Mouse (Mus musculus): ENCODE measurements around the gene Actg1. TPM values are rescaled to one million over a fixed set of nuclear protein-coding genes. Genes with fewer than 3 reads are reported as not detected.

The Actg1 gene
- polyA plus RNA-seq, 1 experiment from 2014 or later, result 1,136 TPM

DNA sequence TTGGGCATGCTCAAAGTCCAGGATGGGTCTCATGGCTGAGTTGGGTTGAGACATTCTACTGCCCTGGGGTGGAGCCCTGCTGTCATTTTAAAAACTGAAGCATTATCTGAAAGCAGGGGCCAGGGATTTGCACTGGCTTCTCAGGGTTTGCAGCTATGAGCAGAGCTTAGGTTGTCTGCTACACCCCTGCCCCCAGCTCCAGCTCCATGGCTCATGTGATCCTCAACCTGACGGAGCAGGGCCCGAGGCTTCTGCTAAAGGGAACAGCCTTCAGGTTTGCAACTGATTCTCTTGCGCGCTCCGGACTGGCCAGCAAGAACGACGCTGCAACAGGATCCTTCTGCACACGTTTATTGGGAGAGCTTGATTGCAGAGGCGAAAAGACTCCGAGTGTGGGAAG, 28.2 kb downstream of the Actg1 start:
- no peaks in the 10 kb centered on the region for H3K9me3 ChIP-seq (ENCODE audit: control insufficient read depth, low read length)
- H3K4me3 ChIP-seq (ENCODE audit: control insufficient read depth in 1 of 2, insufficient read depth in 1 of 2, low read depth in 1 of 2, low read length in 2 of 2), result no peak overlapping the region
- no peak overlapping the region for H3K9ac ChIP-seq (ENCODE audit: low read length)
- no peak for ATAC-seq (ENCODE audit: insufficient number of reproducible peaks, insufficient read depth, low FRiP score, low read depth)
- 92% methylated on average over 10 of the region's 10 CpGs for WGBS
- H3K27me3 ChIP-seq (ENCODE audit: control insufficient read depth, insufficient read depth, low read length), result no peaks in the 10 kb centered on the region
- H3K4me1 ChIP-seq (ENCODE audit: control insufficient read depth in 2 of 2, insufficient read depth in 2 of 2, low read length in 2 of 2), result peaks cover 9 to 15% of the 10 kb centered on the region in 2 experiments
- H3K36me3 ChIP-seq (ENCODE audit: control insufficient read depth, insufficient read depth, low read length), result no peaks in the 10 kb centered on the region
- H3K4me2 ChIP-seq (ENCODE audit: low read length), result no peak overlapping the region
- H3K27ac ChIP-seq (replicated peaks in 1 of 2; ENCODE audit: control insufficient read depth in 1 of 2, insufficient read depth in 1 of 2, low read depth in 2 of 2, low read length in 2 of 2), result no peak overlapping the region

DNA sequence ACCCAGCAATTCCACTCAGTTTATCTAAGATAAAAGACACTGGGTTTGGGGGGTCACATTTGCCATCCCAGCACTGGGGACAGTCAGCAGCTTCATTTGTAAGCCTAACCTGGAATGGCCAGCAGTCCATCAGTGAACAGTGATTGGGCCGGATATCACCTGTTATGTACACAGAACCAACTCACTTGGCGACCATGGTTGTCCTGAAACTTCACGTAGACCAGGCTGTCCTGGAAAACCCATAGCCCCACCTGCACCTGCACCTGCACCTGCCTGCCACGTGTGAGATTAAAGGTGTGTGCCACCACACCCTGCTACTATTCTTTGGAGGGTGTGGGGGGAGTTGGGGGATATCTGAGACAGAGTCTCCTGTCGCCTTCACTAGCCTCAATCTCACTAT, 29.0 kb downstream of the Actg1 start:
- no peaks in the 10 kb centered on the region for H3K27me3 ChIP-seq (ENCODE audit: control insufficient read depth, insufficient read depth, low read length)
- no peaks in the 10 kb centered on the region for H3K36me3 ChIP-seq (ENCODE audit: control insufficient read depth, insufficient read depth, low read length)
- no peak for ATAC-seq (ENCODE audit: insufficient number of reproducible peaks, insufficient read depth, low FRiP score, low read depth)
- 84% methylated on average over 5 of the region's 5 CpGs for WGBS
- no peak overlapping the region for H3K9ac ChIP-seq (ENCODE audit: low read length)
- peaks cover 15 to 22% of the 10 kb centered on the region in 2 experiments for H3K4me1 ChIP-seq (ENCODE audit: control insufficient read depth in 2 of 2, insufficient read depth in 2 of 2, low read length in 2 of 2)
- no peak overlapping the region for H3K27ac ChIP-seq (replicated peaks in 1 of 2; ENCODE audit: control insufficient read depth in 1 of 2, insufficient read depth in 1 of 2, low read depth in 2 of 2, low read length in 2 of 2)
- H3K4me3 ChIP-seq (ENCODE audit: control insufficient read depth in 1 of 2, insufficient read depth in 1 of 2, low read depth in 1 of 2, low read length in 2 of 2), result no peak overlapping the region
- H3K9me3 ChIP-seq (ENCODE audit: control insufficient read depth, low read length), result no peaks in the 10 kb centered on the region
- no peak overlapping the region for H3K4me2 ChIP-seq (ENCODE audit: low read length)

DNA sequence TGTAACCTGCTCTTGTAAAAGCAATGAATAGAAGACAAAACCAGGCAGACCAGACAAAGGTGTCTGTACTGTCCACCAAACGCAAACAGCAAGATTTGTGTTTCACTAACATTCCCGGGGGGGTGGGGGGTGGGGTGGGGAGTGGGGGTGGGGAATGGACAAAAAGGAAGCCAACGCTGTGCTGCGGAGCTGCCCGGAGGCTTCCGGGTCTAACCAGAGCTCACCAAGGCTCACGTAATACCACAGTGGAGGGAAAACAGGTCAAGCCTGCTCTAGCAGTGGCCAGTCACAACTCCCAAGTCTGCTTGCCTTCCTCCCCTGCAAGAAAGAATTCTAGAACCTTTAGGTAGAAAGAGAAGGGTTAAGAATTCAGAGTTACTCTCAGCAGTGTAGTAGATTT, 30.9 kb downstream of the Actg1 start:
- no peaks in the 10 kb centered on the region for H3K9me3 ChIP-seq (ENCODE audit: control insufficient read depth, low read length)
- no peak overlapping the region for H3K4me3 ChIP-seq (ENCODE audit: control insufficient read depth in 1 of 2, insufficient read depth in 1 of 2, low read depth in 1 of 2, low read length in 2 of 2)
- peaks cover 15 to 22% of the 10 kb centered on the region in 2 experiments for H3K4me1 ChIP-seq (ENCODE audit: control insufficient read depth in 2 of 2, insufficient read depth in 2 of 2, low read length in 2 of 2)
- no peak for ATAC-seq (ENCODE audit: insufficient number of reproducible peaks, insufficient read depth, low FRiP score, low read depth)
- H3K9ac ChIP-seq (ENCODE audit: low read length), result peak overlapping the region; percentile 93; the same call in 1 of the 2 replicates
- peak overlapping the region; percentile 95 for H3K4me2 ChIP-seq (ENCODE audit: low read length)
- no peaks in the 10 kb centered on the region for H3K27me3 ChIP-seq (ENCODE audit: control insufficient read depth, insufficient read depth, low read length)
- H3K36me3 ChIP-seq (ENCODE audit: control insufficient read depth, insufficient read depth, low read length), result no peaks in the 10 kb centered on the region
- 65% methylated on average over 7 of the region's 7 CpGs for WGBS
- H3K27ac ChIP-seq (replicated peaks in 1 of 2; ENCODE audit: control insufficient read depth in 1 of 2, insufficient read depth in 1 of 2, low read depth in 2 of 2, low read length in 2 of 2), result peak overlapping the region; percentile 99 to 100

DNA sequence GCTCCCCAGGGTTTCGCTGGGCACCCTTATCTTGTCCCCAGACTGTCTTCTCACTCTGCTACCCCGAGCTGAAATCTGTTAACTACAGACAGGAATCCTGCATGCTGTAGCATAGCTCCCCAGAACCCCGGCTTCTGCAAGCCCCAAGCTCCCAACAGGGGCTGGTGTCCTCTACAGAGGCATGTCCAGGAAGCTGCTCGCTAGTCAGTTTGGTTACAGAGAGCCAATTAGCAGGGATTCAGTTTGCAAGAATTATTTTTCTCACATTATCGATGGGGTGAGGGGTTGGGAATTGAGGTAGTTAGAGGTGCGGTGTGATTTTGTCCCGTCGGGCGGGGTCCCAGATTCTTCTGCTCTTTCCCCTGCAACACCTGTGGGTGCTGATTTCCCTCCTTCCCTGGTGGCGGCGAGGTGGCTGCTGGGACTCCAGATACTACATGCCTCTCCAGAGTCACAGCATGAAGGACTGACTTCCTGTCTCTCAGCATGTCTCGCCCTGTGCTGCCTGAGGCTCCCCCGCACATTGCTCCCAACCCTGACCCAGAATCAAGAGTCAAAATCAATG, 31.6 kb downstream of the Actg1 start:
- Histone ChIP-seq H3K27me3 (ENCODE audit: control insufficient read depth, insufficient read depth, low read length) (no peaks in the 10 kb centered on the region), H3K9ac (ENCODE audit: low read length) (peak overlapping the region; percentile 93), H3K4me1 (ENCODE audit: control insufficient read depth in 2 of 2, insufficient read depth in 2 of 2, low read length in 2 of 2) (peaks cover 15 to 23% of the 10 kb centered on the region in 2 experiments), H3K27ac (replicated peaks in 1 of 2; ENCODE audit: control insufficient read depth in 1 of 2, insufficient read depth in 1 of 2, low read depth in 2 of 2, low read length in 2 of 2) (peak overlapping the region; percentile 99 to 100), H3K4me2 (ENCODE audit: low read length) (peak overlapping the region; percentile 95), H3K9me3 (ENCODE audit: control insufficient read depth, low read length) (no peaks in the 10 kb centered on the region), H3K36me3 (ENCODE audit: control insufficient read depth, insufficient read depth, low read length) (no peaks in the 10 kb centered on the region), H3K4me3 (ENCODE audit: control insufficient read depth in 1 of 2, insufficient read depth in 1 of 2, low read depth in 1 of 2, low read length in 2 of 2) (peak overlapping the region; percentile 52 to 53)
- WGBS, result 9% methylated on average over 13 of the region's 13 CpGs
- peak; percentile 14 for ATAC-seq (ENCODE audit: insufficient number of reproducible peaks, insufficient read depth, low FRiP score, low read depth)

DNA sequence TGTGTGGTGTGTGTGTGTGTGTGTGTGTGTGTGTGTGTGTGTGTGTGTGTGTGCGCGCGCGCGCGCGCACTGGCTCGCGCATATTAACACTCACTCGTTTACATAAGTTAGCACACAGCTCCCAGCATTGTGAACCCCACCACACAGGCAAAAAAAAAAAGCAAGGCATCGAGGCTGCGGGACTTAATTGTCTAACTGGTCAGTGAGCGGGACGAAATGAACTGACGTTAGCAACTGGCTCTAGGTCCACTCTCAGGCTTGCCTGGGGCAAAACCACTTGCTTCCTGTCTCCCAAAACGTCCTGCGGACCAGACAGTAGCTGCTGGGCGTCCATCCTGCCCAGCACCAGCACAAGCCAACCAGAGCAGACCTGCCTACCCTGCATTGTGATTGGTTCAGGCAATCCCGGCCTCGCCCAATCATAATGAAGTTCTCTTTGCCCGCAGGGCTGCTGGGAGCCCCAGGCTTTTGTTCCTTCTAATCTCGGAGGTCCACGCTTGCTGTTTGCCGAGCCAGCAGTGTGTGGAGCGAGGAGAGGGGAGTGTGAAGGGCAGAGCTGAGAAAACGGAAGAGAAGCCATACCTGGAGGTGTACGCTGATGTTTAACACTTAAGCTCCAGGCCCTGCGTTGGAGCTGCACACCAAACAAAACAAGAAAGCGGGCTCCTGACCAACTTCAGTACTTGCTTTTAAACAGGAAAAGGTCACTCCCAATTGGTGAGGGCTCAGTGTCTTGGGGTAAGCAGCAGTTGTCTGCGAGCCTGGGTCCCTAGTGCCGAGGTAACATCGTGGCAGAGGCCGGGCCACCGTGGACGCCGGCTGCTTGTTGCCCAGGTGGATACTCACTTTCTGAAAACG, 32.3 kb downstream of the Actg1 start:
- Histone ChIP-seq H3K36me3 (ENCODE audit: control insufficient read depth, insufficient read depth, low read length) (no peaks in the 10 kb centered on the region), H3K27ac (replicated peaks in 1 of 2; ENCODE audit: control insufficient read depth in 1 of 2, insufficient read depth in 1 of 2, low read depth in 2 of 2, low read length in 2 of 2) (peak overlapping the region; percentile 99 to 100), H3K4me3 (ENCODE audit: control insufficient read depth in 1 of 2, insufficient read depth in 1 of 2, low read depth in 1 of 2, low read length in 2 of 2) (peak overlapping the region; percentile 52 to 53), H3K27me3 (ENCODE audit: control insufficient read depth, insufficient read depth, low read length) (no peaks in the 10 kb centered on the region), H3K9ac (ENCODE audit: low read length) (peak overlapping the region; percentile 93), H3K9me3 (ENCODE audit: control insufficient read depth, low read length) (no peaks in the 10 kb centered on the region), H3K4me1 (ENCODE audit: control insufficient read depth in 2 of 2, insufficient read depth in 2 of 2, low read length in 2 of 2) (peaks cover 20 to 30% of the 10 kb centered on the region in 2 experiments), H3K4me2 (ENCODE audit: low read length) (peak overlapping the region; percentile 95)
- 9% methylated on average over 37 of the region's 37 CpGs for WGBS
- ATAC-seq (ENCODE audit: insufficient number of reproducible peaks, insufficient read depth, low FRiP score, low read depth), result peak; percentile 93

DNA sequence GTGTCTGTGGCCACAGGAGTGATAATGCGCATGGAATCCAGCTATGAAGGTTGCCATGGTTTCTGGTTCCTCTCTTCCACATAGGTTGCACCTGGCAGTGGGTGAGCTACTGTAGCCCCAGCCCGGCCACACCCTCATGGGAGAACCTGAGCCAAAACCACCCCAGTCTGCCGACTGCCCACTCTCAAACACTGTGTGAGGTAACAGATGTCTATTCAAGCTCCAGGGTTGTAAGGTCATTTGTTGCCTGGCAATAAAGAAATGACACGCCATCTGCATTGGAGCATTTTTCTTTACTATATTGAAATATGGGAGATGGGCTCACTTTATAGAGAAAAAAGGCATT, 33.0 kb downstream of the Actg1 start:
- ATAC-seq (ENCODE audit: insufficient number of reproducible peaks, insufficient read depth, low FRiP score, low read depth), result no peak
- H3K9ac ChIP-seq (ENCODE audit: low read length), result peak overlapping the region; percentile 64
- H3K27me3 ChIP-seq (ENCODE audit: control insufficient read depth, insufficient read depth, low read length), result no peaks in the 10 kb centered on the region
- H3K36me3 ChIP-seq (ENCODE audit: control insufficient read depth, insufficient read depth, low read length), result no peaks in the 10 kb centered on the region
- peak overlapping the region in 1 of 2 experiments; percentile 53; a peak in 1 of 4 replicates for H3K4me3 ChIP-seq (ENCODE audit: control insufficient read depth in 1 of 2, insufficient read depth in 1 of 2, low read depth in 1 of 2, low read length in 2 of 2)
- WGBS, result 41% methylated on average over 4 of the region's 4 CpGs
- H3K4me1 ChIP-seq (ENCODE audit: control insufficient read depth in 2 of 2, insufficient read depth in 2 of 2, low read length in 2 of 2), result peaks cover 23 to 32% of the 10 kb centered on the region in 2 experiments
- H3K9me3 ChIP-seq (ENCODE audit: control insufficient read depth, low read length), result no peaks in the 10 kb centered on the region
- H3K27ac ChIP-seq (replicated peaks in 1 of 2; ENCODE audit: control insufficient read depth in 1 of 2, insufficient read depth in 1 of 2, low read depth in 2 of 2, low read length in 2 of 2), result peak overlapping the region; percentile 96 to 100
- peak overlapping the region; percentile 95 for H3K4me2 ChIP-seq (ENCODE audit: low read length)

DNA sequence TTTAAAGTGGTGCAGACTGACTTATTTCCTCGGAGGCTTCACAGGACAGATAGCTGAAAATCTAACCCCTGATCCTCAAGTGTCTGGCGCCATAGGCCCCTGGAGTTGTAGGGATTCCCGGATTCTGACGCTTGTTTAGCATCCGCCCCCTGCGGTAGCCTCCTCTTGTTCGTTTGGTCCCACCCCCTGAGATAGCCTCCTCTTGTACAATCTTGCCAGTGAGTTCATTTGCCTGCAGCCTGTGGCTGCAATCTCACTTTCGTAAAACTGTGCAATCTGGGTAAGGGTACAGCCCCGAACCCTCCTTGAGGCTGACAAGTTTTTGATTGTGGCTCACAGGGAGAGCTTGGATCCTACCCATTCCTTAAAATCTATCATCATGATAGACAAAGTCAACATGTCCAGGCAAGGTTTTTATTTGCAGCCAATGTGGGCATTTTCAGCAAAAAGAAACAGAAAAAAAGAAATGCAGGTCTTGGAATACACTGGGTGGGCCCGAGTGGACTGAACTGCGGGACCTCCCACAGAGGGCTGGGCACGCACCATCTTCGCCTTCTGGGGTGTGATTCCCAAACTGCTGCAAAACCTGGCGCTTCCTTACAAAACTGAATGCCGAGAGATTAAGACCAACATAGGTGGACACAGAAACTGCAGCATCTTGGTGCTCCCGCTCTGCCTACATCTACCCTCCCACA, 33.5 kb downstream of the Actg1 start:
- Histone ChIP-seq H3K4me3 (ENCODE audit: control insufficient read depth in 1 of 2, insufficient read depth in 1 of 2, low read depth in 1 of 2, low read length in 2 of 2) (no peak overlapping the region; a peak in 1 of 4 replicates), H3K27me3 (ENCODE audit: control insufficient read depth, insufficient read depth, low read length) (no peaks in the 10 kb centered on the region), H3K9ac (ENCODE audit: low read length) (peak overlapping the region; percentile 64; the same call in 1 of the 2 replicates), H3K4me2 (ENCODE audit: low read length) (peak overlapping the region; percentile 95), H3K9me3 (ENCODE audit: control insufficient read depth, low read length) (no peaks in the 10 kb centered on the region), H3K27ac (replicated peaks in 1 of 2; ENCODE audit: control insufficient read depth in 1 of 2, insufficient read depth in 1 of 2, low read depth in 2 of 2, low read length in 2 of 2) (peak overlapping the region; percentile 96 to 100; a peak in 3 of 4 replicates), H3K36me3 (ENCODE audit: control insufficient read depth, insufficient read depth, low read length) (no peaks in the 10 kb centered on the region), H3K4me1 (ENCODE audit: control insufficient read depth in 2 of 2, insufficient read depth in 2 of 2, low read length in 2 of 2) (peaks cover 24 to 35% of the 10 kb centered on the region in 2 experiments)
- WGBS, result 49% methylated on average over 16 of the region's 16 CpGs
- no peak for ATAC-seq (ENCODE audit: insufficient number of reproducible peaks, insufficient read depth, low FRiP score, low read depth)

All from heart, embryonic 14.5 days (tissue).